ENCODE assay signal across 23 mouse cellular contexts in the genomic region with DNA sequence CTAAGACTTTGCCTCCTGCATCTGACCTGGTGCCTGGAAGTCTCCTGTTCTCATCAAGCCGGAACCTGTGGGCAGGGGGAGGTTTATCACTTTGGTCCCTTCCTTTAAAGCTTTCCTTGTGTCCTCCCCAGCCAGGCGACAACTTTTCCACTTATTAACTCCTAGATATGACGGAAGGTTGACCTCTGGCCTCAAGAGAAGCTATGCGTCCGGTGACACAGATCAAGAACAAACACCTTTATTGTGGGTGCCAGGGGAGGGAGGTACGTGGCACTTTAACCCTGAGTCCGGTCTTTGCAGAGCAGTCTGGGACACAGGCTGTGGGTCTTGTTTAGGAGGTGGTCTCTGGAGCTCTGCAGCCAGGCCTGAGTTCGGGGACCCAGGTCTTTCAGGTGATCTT. TPM values are rescaled to one million over a fixed set of nuclear protein-coding genes. Genes with fewer than 3 reads are reported as not detected.
DNase-seq lines count a peak whose midpoint lies in the region; ATAC-seq and TF ChIP-seq lines count a peak whose summit lies in the region.
"Had no signal": no experiment of that assay in that cellular context is flagged by ENCODE, and none has a peak within 500 bp of the region (broad histone marks: within the 10 kb centered on the region; RNA-seq: fewer than 3 reads in every experiment).

A gene (minus strand): TSS at position 70 of the 400 bp plus-strand sequence.

- H3K9ac ChIP-seq in liver, embryonic 12.5 days, result no peak within 1 kb of the TSS
- H3K9ac ChIP-seq: embryonic facial prominence, embryonic 15.5 days; heart, embryonic 12.5 days; hindbrain, embryonic 15.5 days; lung, embryonic 15.5 days; neural tube, embryonic 13.5 days had no signal

- no peak for TF ChIP-seq POLR2A in bone marrow, adult 2 months (IDR thresholded peaks at IDR 0.05; ENCODE audit: borderline replicate concordance, control insufficient read depth, low read depth, low read length)

- H3K27me3 ChIP-seq in liver, embryonic 12.5 days (replicated peaks), result no peaks in the 10 kb centered on the region
- H3K27me3 ChIP-seq in megakaryocyte, embryonic 14.5 days (replicated peaks), result peaks cover 61% of the 10 kb centered on the region
- H3K27me3 ChIP-seq: embryonic facial prominence, embryonic 15.5 days; heart, embryonic 12.5 days; hindbrain, embryonic 15.5 days; lung, embryonic 15.5 days; neural tube, embryonic 13.5 days had no signal

- H3K9me3 ChIP-seq in liver, embryonic 12.5 days (replicated peaks), result no peaks in the 10 kb centered on the region
- no peaks in the 10 kb centered on the region for H3K9me3 ChIP-seq in megakaryocyte, embryonic 14.5 days
- H3K9me3 ChIP-seq: embryonic facial prominence, embryonic 15.5 days; G1E; heart, embryonic 12.5 days; hindbrain, embryonic 15.5 days; lung, embryonic 15.5 days; neural tube, embryonic 13.5 days had no signal

- no peak for ATAC-seq in liver, embryonic 12.5 days
- ATAC-seq: CD4-positive, CD25-positive, alpha-beta regulatory T cell, adult 4 months had no signal

- H3K4me3 ChIP-seq in bone marrow, adult 2 months (replicated peaks; ENCODE audit: control insufficient read depth, low read depth, low read length), result no peak within 1 kb of the TSS
- no peak within 1 kb of the TSS for H3K4me3 ChIP-seq in liver, embryonic 12.5 days
- no peak within 1 kb of the TSS for H3K4me3 ChIP-seq in megakaryocyte, embryonic 14.5 days (replicated peaks)
- H3K4me3 ChIP-seq: embryonic facial prominence, embryonic 15.5 days; heart, embryonic 12.5 days; hindbrain, embryonic 15.5 days; lung, embryonic 15.5 days; neural tube, embryonic 13.5 days had no signal

- H3K4me2 ChIP-seq in liver, embryonic 12.5 days, result no peak within 1 kb of the TSS
- H3K4me2 ChIP-seq: embryonic facial prominence, embryonic 15.5 days; heart, embryonic 12.5 days; hindbrain, embryonic 15.5 days; lung, embryonic 15.5 days; neural tube, embryonic 13.5 days had no signal

- 81% methylated on average over 8 of the region's 8 CpGs for WGBS in bone marrow, adult 2 months
- WGBS in liver, embryonic 12.5 days (ENCODE audit: insufficient replicate concordance), result 65% methylated on average over 8 of the region's 8 CpGs

- no peaks in the 10 kb centered on the region; the same call in 1 of the 2 replicates for H3K4me1 ChIP-seq in bone marrow, adult 2 months (ENCODE audit: control insufficient read depth, insufficient read depth, low read length)
- H3K4me1 ChIP-seq in liver, embryonic 12.5 days, result peaks cover 30% of the 10 kb centered on the region
- peaks cover 25% of the 10 kb centered on the region for H3K4me1 ChIP-seq in megakaryocyte, embryonic 14.5 days
- H3K4me1 ChIP-seq: embryonic facial prominence, embryonic 15.5 days; hindbrain, embryonic 15.5 days; neural tube, embryonic 13.5 days had no signal

- H3K27ac ChIP-seq in bone marrow, adult 2 months (ENCODE audit: control insufficient read depth, insufficient read depth, low read depth, low read length, poor library complexity), result no peak within 1 kb of the TSS
- 0 out of 2 replicates have a peak within 1 kb of the TSS, but pooled peaks have one; percentile 4 for H3K27ac ChIP-seq in liver, embryonic 12.5 days
- H3K27ac ChIP-seq: embryonic facial prominence, embryonic 15.5 days; hindbrain, embryonic 15.5 days; lung, embryonic 15.5 days; neural tube, embryonic 13.5 days had no signal

- no peaks in the 10 kb centered on the region for H3K36me3 ChIP-seq in liver, embryonic 12.5 days
- no peaks in the 10 kb centered on the region for H3K36me3 ChIP-seq in megakaryocyte, embryonic 14.5 days (replicated peaks; ENCODE audit: low read length)
- H3K36me3 ChIP-seq: embryonic facial prominence, embryonic 15.5 days; G1E; heart, embryonic 12.5 days; hindbrain, embryonic 15.5 days; lung, embryonic 15.5 days; neural tube, embryonic 13.5 days had no signal

- DNase-seq in adrenal gland, postnatal 10 days, result no peak
- DNase-seq in adrenal gland, adult 8-10 months, result no peak
- no peak for DNase-seq in frontal cortex, postnatal 25 days (ENCODE audit: low spot score in 2 of 2)
- no peak for DNase-seq in layer of hippocampus, postnatal 36 days
- no peak for DNase-seq in gastrocnemius, postnatal 10 days
- DNase-seq: adrenal gland, adult 2 months; cerebellum, adult 9-10 months; embryo, embryonic 11 days; gastrocnemius, postnatal 36 days; left cerebral cortex, postnatal 4 days had no signal

- TF ChIP-seq CTCF in bone marrow, adult 2 months (IDR thresholded peaks at IDR 0.05; ENCODE audit: control insufficient read depth, insufficient read depth, low read length), result no peak

RNA-seq across cellular contexts. Expression of the gene that starts here (rescaled TPM):
- 100 to 1,000 TPM in 1 of 2 experiments, 10 to 100 TPM in 1; 52.0 to 144 TPM for total RNA-seq in adrenal gland, postnatal 10 days (2021)
- 1 to 10 TPM in 3 of 4 experiments, not detected in 1; 1.0 to 2.6 (median 1.4) TPM for total RNA-seq in adrenal gland, adult 8-10 months (2022)
- 13.2 TPM in 1 of 2 replicates, not detected in the other for polyA plus RNA-seq in bone marrow, adult 2 months (2011; ENCODE audit: insufficient read depth, insufficient read length, low replicate concordance, missing spikeins)
- polyA plus RNA-seq in liver, embryonic 12.5 days (2016; fragmentation: Nextera tagmentation; extraction: Ambion mirVana), result 389 and 406 TPM in 2 replicates
- polyA plus RNA-seq in megakaryocyte, embryonic 14.5 days (2012; ENCODE audit: insufficient read depth, low replicate concordance), result 114 TPM in 1 of 2 replicates, not detected in the other
- total RNA-seq in layer of hippocampus, postnatal 36 days (2021), result not detected
- under 1 TPM in 1 of 2 experiments, not detected in 1; 0.61 TPM for total RNA-seq in gastrocnemius, postnatal 10 days (2021)
- total RNA-seq: G1E; heart, postnatal 25 days; layer of hippocampus, adult 18-20 months; left cerebral cortex, postnatal 4 days had no signal
- polyA plus RNA-seq: CD4-positive, CD25-positive, alpha-beta regulatory T cell, adult 4 months; forebrain, embryonic 11.5 days; G1E had no signal

Comparison
In these comparisons a context has a peak if more than half of its experiments do, and no peak if none do; other contexts are left out.
1. RNA of the gene that starts here (total RNA-seq): 52.0 to 144 TPM in adrenal gland, postnatal 10 days; 1.0 to 2.6 TPM in adrenal gland, adult 8-10 months, 0.61 TPM in gastrocnemius, postnatal 10 days and not detected in layer of hippocampus, postnatal 36 days; every median in the first group is over 10 times any median in the second.